Mouse (Mus musculus) olfactory bulb, adult 2 months (tissue): ENCODE results near the gene Gli3.

ENCODE experiments used
- CTCF ChIP-seq: fragments of 200-500 bp; IDR thresholded peaks from 2 replicates; pipeline ENCODE4 v1.5.1; 2012; ENCODE audit warnings: low read depth, mild to moderate bottlenecking, low read length, moderate library complexity; ENCODE audit not compliant: insufficient read depth
- POLR2A ChIP-seq: fragments of 200-500 bp; IDR thresholded peaks from 2 replicates; pipeline ENCODE4 v1.6.1; 2012; ENCODE audit warnings: mild to moderate bottlenecking, low read depth, low read length, moderate library complexity; ENCODE audit not compliant: insufficient read depth

DNA sequence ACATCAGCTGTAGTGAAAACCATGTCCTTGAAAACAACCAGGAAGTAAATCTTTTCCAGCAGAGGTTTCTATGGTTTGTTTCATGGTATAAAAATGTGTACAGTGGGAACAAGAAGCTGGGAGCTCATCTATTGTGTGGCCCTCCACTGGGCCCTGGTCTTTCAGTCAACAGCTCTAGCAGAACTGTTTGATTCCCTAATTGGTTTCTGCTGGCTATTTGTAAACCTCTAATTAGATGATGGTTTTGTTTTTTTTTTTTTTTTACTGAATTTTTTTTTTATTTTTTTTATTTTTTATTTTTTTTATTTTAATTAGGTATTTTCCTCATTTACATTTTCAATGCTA lies 229.4 kb downstream of the Gli3 start:
- no peak for TF ChIP-seq CTCF
- TF ChIP-seq POLR2A: no peak
